12 mouse cellular contexts compared by ENCODE assay signal in the genomic region with DNA sequence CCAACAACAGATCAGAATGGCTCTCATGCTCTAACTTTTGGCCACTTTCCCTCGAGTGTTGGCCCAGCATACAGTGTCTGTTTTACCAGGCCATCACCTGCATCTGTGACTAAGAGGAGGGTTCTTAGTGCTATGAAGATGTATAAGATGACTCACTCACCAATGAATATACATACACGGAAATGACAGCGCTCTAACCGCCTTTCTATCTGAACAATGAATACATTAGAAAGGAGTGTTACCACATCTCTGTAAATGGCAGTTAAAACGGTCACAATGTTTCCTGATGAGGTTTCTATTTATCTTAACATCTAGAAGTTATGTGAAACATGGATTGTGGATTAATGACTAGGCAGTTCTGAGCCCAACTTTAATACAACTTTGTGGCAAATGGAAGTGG.
"Had no signal": no experiment of that assay in that cellular context is flagged by ENCODE, and none has a peak within 500 bp of the region (broad histone marks: within the 10 kb centered on the region; RNA-seq: fewer than 3 reads in every experiment).

No protein-coding gene starts in this region.

- H3K4me1 ChIP-seq: intestine, embryonic 15.5 days; limb, embryonic 10.5 days; lung, embryonic 15.5 days; midbrain, embryonic 10.5 days; neural tube, embryonic 12.5 days had no signal

- DNase-seq: kidney, adult 18-20 months; kidney, postnatal 14 days; lung, postnatal 14 days; midbrain, embryonic 14.5 days had no signal

- ATAC-seq: intestine, embryonic 15.5 days had no signal

- H3K27ac ChIP-seq: intestine, embryonic 15.5 days; left cerebral cortex, adult 2 months; limb, embryonic 10.5 days; lung, embryonic 15.5 days; macrophage; midbrain, embryonic 10.5 days; neural tube, embryonic 12.5 days; stomach, postnatal 0 days had no signal

- H3K27me3 ChIP-seq: intestine, embryonic 15.5 days; lung, embryonic 15.5 days; neural tube, embryonic 12.5 days had no signal

- H3K36me3 ChIP-seq: intestine, embryonic 15.5 days; limb, embryonic 10.5 days; lung, embryonic 15.5 days; midbrain, embryonic 10.5 days; neural tube, embryonic 12.5 days had no signal

- H3K4me3 ChIP-seq: intestine, embryonic 15.5 days; left cerebral cortex, adult 2 months; limb, embryonic 10.5 days; lung, embryonic 15.5 days; midbrain, embryonic 10.5 days; neural tube, embryonic 12.5 days had no signal
